Mouse (Mus musculus) kidney, postnatal 25 days (tissue): ENCODE results near the gene Kctd2.
"Not testable (repeated sequence)": the region's sequence is repeated elsewhere in the genome, so short reads cannot be mapped to it uniquely, and the experiment has no call there.

Source experiments
- DNase-seq, 2 experiments: peaks; one replicate each; pipeline ENCODE4 v3.0.0; 2021; ENCODE audit warnings: mixed read lengths in 2 of 2

The Kctd2 gene

GRCm38 (mm10) chr11:115475025-115475757 lies 55.3 kb downstream of the Kctd2 start, which contains the start of gene Armc7:
Gene Armc7 (plus strand): TSS chr11:115475667.
- DNase-seq = peak; percentile 96

- DNase-seq = peak in 1 of 2 experiments; percentile 55
Observed at GRCm38 (mm10) chr11:115475758-115476237, 55.9 kb downstream of the Kctd2 start.

GRCm38 (mm10) chr11:115476630-115477029 lies 56.7 kb downstream of the Kctd2 start:
- DNase-seq = not testable (repeated sequence)

GRCm38 (mm10) chr11:115477388-115477787 lies 57.5 kb downstream of the Kctd2 start:
- not testable (repeated sequence) for DNase-seq

GRCm38 (mm10) chr11:115478296-115478938 lies 58.5 kb downstream of the Kctd2 start:
- DNase-seq = no peak
